Mouse (Mus musculus): Measurements from ENCODE around the gene Bex2. TPM values are rescaled to one million over a fixed set of nuclear protein-coding genes. Genes with fewer than 3 reads are reported as not detected.
"Not testable (repeated sequence)": the region's sequence is repeated elsewhere in the genome, so short reads cannot be mapped to it uniquely, and the experiment has no call there.

The Bex2 gene
- polyA plus RNA-seq, 1 experiment from 2014 or later, result 546 TPM

DNA sequence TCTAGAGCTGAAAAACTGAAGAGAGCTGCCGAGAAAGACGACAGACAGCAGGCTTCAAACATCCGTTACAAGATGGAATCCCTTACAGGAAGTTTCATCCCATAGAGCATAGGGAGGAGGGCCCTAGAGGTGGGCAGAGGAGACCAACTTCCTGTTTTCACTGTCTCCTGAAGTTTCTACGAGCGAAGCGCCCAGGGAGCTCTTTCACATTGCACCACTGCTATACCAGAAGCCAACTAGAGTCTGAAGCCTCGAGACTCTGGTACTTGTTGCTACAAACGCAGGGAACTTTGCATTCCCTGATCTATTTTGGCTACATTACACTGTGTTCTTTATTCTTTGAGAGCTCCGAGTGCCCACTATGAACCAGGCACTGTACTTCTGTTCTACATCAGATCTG, 17.1 kb upstream of the Bex2 start, which contains the start of gene Nxf3:
Nxf3 (minus strand) TSS at position 101 of the 400 bp plus-strand sequence.
- 87% methylated on average over 9 of the region's 9 CpGs for WGBS
- no peak for ATAC-seq (ENCODE audit: low FRiP score, low TSS enrichment)
- no peaks in the 10 kb centered on the region for H3K9me3 ChIP-seq (ENCODE audit: control insufficient read depth, low read length)
- DNase-seq, result no peak
- no peak within 1 kb of the TSS for H3K27ac ChIP-seq (replicated peaks; ENCODE audit: low read depth, low read length)
- H3K4me3 ChIP-seq (replicated peaks; ENCODE audit: low read depth, low read length), result no peak within 1 kb of the TSS
- H3K36me3 ChIP-seq (ENCODE audit: control insufficient read depth, insufficient read depth, low read length), result no peaks in the 10 kb centered on the region
- H3K4me2 ChIP-seq (ENCODE audit: low read length), result no peak within 1 kb of the TSS
- H3K27me3 ChIP-seq (ENCODE audit: control insufficient read depth, insufficient read depth, low read length), result no peaks in the 10 kb centered on the region
- H3K4me1 ChIP-seq (ENCODE audit: control insufficient read depth, insufficient read depth, low read length), result no peaks in the 10 kb centered on the region
- no peak within 1 kb of the TSS for H3K9ac ChIP-seq (replicated peaks; ENCODE audit: low read length)

DNA sequence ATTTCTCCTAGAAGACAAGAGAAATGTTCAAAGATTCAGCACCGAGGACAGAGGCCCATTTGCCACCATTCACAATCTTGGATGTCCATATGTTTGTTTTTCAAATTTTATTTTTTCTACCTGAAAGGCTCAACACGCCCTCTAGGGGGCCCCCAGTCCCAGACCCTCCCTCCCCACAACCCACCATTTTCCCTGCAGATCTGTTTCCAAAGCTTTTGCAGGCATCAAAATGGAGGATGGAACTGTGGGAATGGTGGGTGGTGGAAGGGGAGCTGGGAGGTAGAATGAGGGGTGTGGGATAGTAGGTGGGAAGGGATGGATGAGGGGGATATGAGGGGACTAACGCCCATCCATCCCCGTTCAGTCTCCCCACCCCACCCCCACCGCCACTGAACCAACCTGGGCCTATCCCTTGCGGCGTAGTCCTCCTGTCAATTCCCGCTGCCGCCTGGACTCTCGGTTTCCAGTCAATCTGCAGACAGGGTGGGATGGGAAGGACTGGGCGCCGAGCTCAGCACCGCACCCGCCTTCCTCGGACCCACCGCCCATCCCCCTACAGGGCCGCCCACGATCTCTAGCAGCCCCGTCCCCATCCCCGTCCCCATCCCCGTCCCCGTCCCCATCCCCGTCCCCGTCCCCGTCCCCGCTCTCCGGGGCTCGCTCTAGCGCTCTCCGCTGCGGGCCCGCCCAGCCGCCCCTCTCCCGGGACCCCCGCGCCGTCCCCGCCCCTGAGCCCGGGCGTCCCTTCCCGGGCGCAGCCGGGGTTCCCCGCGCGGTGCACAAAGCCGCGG, 640 bp downstream of the Bex2 start:
- not testable (repeated sequence) for H3K9me3 ChIP-seq (ENCODE audit: control insufficient read depth, low read length); H3K27me3 ChIP-seq (ENCODE audit: control insufficient read depth, insufficient read depth, low read length); H3K36me3 ChIP-seq (ENCODE audit: control insufficient read depth, insufficient read depth, low read length); H3K4me1 ChIP-seq (ENCODE audit: control insufficient read depth, insufficient read depth, low read length)
- Histone ChIP-seq H3K4me2 (ENCODE audit: low read length) (peak overlapping the region; percentile 56), H3K4me3 (replicated peaks; ENCODE audit: low read depth, low read length) (peak overlapping the region; percentile 41), H3K27ac (replicated peaks; ENCODE audit: low read depth, low read length) (peak overlapping the region; percentile 80), H3K9ac (replicated peaks; ENCODE audit: low read length) (peak overlapping the region; percentile 64; the same call in 1 of the 2 replicates)
- 28% methylated on average over 13 of the region's 48 CpGs for WGBS
- peak; percentile 79 for DNase-seq
- ATAC-seq (ENCODE audit: low FRiP score, low TSS enrichment), result peak; percentile 72

DNA sequence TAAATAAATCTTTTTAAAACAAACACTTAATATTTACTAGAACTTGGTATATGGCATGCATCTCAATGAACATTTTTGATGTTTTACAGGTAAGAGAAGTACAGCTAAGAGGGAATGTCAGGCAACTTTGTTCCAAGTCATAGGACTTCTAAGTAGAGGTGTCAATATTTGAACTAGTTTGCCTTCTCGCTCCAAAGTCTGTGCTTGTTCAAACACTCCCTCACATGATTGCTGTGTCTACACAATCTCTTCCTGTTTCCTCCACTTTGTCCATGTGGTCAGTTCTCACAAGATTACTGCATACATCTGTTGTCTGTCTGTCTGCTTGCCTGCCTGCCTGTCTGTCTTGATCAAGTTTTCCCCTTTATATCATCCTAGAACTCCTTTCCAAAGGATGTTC, 7.3 kb downstream of the Bex2 start:
- Histone ChIP-seq H3K4me3 (replicated peaks; ENCODE audit: low read depth, low read length) (no peak overlapping the region), H3K4me2 (ENCODE audit: low read length) (no peak overlapping the region), H3K9ac (replicated peaks; ENCODE audit: low read length) (no peak overlapping the region), H3K27me3 (ENCODE audit: control insufficient read depth, insufficient read depth, low read length) (no peaks in the 10 kb centered on the region), H3K27ac (replicated peaks; ENCODE audit: low read depth, low read length) (no peak overlapping the region), H3K9me3 (ENCODE audit: control insufficient read depth, low read length) (no peaks in the 10 kb centered on the region), H3K4me1 (ENCODE audit: control insufficient read depth, insufficient read depth, low read length) (no peaks in the 10 kb centered on the region), H3K36me3 (ENCODE audit: control insufficient read depth, insufficient read depth, low read length) (0 out of 2 replicates have a peak, but pooled peaks cover 2% of the 10 kb centered on the region)
- ATAC-seq (ENCODE audit: low FRiP score, low TSS enrichment) (no peak), DNase-seq (no peak)
- 95% methylated on average over 1 of the region's 1 CpGs for WGBS

DNA sequence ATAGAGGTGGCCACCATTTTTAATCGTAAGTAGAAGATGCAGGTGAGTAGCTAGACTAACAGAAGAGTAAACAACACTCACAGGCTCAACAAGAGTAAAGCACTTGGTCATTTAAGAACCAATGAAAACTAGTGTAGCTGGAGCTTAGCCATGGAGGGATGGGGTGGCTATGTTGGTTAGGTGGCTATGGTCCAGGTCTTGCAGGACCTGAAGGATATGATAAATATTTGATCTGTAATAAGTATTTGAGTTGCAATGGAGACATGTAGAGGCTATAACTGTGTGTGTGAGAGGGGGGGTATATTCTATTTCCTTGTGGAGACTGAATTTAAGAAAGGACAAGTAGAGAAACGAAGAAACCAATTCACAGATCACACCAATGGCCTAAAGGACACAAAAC, 16.8 kb downstream of the Bex2 start:
- DNase-seq (no peak), ATAC-seq (ENCODE audit: low FRiP score, low TSS enrichment) (no peak)
- no peak overlapping the region for H3K4me2 ChIP-seq (ENCODE audit: low read length)
- no peak overlapping the region for H3K4me3 ChIP-seq (replicated peaks; ENCODE audit: low read depth, low read length)
- no peak overlapping the region for H3K9ac ChIP-seq (replicated peaks; ENCODE audit: low read length)
- no peaks in the 10 kb centered on the region for H3K36me3 ChIP-seq (ENCODE audit: control insufficient read depth, insufficient read depth, low read length)
- H3K4me1 ChIP-seq (ENCODE audit: control insufficient read depth, insufficient read depth, low read length), result no peaks in the 10 kb centered on the region
- H3K9me3 ChIP-seq (ENCODE audit: control insufficient read depth, low read length), result no peaks in the 10 kb centered on the region
- no peak overlapping the region for H3K27ac ChIP-seq (replicated peaks; ENCODE audit: low read depth, low read length)
- no peaks in the 10 kb centered on the region for H3K27me3 ChIP-seq (ENCODE audit: control insufficient read depth, insufficient read depth, low read length)
- 81% methylated on average over 2 of the region's 2 CpGs for WGBS

DNA sequence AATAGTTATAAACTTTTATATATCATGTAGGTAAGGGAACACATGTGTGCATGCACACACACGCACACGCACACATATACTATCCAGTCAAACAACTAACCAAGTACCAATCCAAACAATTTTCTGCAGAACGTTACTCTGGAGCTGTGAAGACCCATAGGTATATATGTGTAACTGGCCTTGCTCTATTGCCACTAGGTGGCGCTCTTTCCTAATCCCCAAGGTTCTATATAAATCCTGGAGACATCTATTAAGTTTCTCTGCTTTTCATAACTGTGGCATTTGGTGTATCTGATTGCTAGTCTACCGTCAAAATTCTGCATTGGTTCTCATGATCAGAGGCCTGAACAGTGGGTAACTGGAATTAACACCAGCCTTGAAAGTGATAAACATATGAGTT, 20.5 kb downstream of the Bex2 start:
- ATAC-seq (ENCODE audit: low FRiP score, low TSS enrichment) (0 out of 2 replicates have a peak, but pooled peaks have one; percentile 24), DNase-seq (peak; percentile 91)
- no peak overlapping the region for H3K4me2 ChIP-seq (ENCODE audit: low read length)
- H3K9me3 ChIP-seq (ENCODE audit: control insufficient read depth, low read length), result no peaks in the 10 kb centered on the region
- no peak overlapping the region for H3K4me3 ChIP-seq (replicated peaks; ENCODE audit: low read depth, low read length)
- no peaks in the 10 kb centered on the region for H3K27me3 ChIP-seq (ENCODE audit: control insufficient read depth, insufficient read depth, low read length)
- no peaks in the 10 kb centered on the region for H3K36me3 ChIP-seq (ENCODE audit: control insufficient read depth, insufficient read depth, low read length)
- no peak overlapping the region for H3K27ac ChIP-seq (replicated peaks; ENCODE audit: low read depth, low read length)
- WGBS, result 19% methylated on average over 5 of the region's 5 CpGs
- no peaks in the 10 kb centered on the region for H3K4me1 ChIP-seq (ENCODE audit: control insufficient read depth, insufficient read depth, low read length)
- H3K9ac ChIP-seq (replicated peaks; ENCODE audit: low read length), result no peak overlapping the region

DNA sequence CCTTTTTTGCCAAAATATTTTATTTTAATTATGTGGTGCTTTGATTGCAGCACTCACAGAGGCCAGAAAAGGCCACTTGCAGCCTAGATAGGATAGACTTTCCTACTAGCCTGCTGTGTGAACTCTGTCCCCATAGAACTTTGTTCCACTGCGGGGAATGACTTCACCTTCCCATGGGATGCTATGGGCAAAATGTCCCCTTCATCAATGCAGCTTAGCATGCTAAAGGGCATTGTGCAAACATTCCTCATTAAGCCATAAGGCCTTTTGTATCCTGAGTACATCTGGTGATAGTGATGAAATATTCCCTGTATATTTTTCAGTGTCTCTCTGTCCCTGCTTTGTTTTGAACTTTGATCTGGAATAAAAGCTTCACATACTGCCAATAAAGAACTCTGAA, 24.3 kb downstream of the Bex2 start:
- 92% methylated on average over 1 of the region's 1 CpGs for WGBS
- Histone ChIP-seq H3K4me3 (replicated peaks; ENCODE audit: low read depth, low read length) (no peak overlapping the region), H3K27me3 (ENCODE audit: control insufficient read depth, insufficient read depth, low read length) (no peaks in the 10 kb centered on the region), H3K4me1 (ENCODE audit: control insufficient read depth, insufficient read depth, low read length) (no peaks in the 10 kb centered on the region), H3K9me3 (ENCODE audit: control insufficient read depth, low read length) (no peaks in the 10 kb centered on the region), H3K4me2 (ENCODE audit: low read length) (no peak overlapping the region), H3K9ac (replicated peaks; ENCODE audit: low read length) (no peak overlapping the region), H3K36me3 (ENCODE audit: control insufficient read depth, insufficient read depth, low read length) (no peaks in the 10 kb centered on the region), H3K27ac (replicated peaks; ENCODE audit: low read depth, low read length) (no peak overlapping the region)
- ATAC-seq (ENCODE audit: low FRiP score, low TSS enrichment), result no peak
- DNase-seq, result no peak

DNA sequence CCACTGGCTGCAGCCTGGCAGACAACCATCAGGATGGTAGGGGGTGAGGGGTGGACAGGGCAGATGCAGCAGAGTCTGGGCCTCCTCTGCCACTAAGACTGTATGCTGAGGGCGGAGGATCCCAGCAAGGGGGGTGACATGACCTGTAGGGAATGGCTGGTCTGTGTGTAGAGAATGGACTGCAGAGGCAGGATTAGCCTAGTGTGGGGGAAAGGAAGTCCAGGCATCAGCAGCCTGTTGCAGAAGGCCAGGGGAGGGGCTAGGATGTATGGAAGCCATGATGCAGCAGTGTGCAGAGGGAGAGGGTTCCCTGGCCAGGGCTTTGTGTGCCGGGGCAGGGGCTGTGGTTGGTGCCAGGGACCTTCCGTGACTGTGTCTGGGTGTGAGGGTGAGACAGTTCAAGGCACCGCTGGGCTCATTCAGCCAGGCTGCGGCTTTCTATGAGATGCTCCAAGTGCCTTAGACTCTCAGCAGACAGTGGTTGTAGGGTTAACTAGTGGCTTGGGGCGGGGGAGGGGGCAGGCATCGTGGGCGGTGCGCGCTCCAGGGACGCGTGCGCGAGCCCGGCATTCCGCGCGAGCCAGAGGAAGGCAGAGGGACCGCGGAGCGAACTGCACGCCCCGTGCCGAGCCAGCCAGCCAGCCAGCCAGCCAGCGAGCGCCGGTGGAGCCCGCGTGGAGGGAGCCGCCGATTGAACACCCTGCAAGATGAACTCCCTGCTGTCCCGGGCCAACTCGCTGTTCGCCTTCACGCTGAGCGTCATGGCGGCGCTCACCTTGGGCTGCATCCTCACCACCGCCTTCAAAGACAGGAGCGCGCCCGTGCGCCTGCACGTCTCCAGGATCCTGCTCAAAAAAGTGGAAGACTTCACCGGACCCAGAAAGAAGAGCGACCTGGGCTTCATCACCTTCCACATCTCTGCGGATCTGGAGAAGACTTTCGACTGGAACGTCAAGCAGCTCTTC, 35.0 kb downstream of the Bex2 start, which contains the start of gene Arxes1:
Arxes1 (plus strand) TSS at position 569 of the 965 bp plus-strand sequence.
- ATAC-seq (ENCODE audit: low FRiP score, low TSS enrichment), result peak; percentile 93
- Histone ChIP-seq H3K4me3 (replicated peaks; ENCODE audit: low read depth, low read length) (peak within 1 kb of the TSS; percentile 31), H3K4me2 (ENCODE audit: low read length) (peak within 1 kb of the TSS; percentile 53)
- not testable (repeated sequence) for H3K36me3 ChIP-seq (ENCODE audit: control insufficient read depth, insufficient read depth, low read length); DNase-seq; H3K9ac ChIP-seq (replicated peaks; ENCODE audit: low read length); H3K4me1 ChIP-seq (ENCODE audit: control insufficient read depth, insufficient read depth, low read length); H3K9me3 ChIP-seq (ENCODE audit: control insufficient read depth, low read length); H3K27ac ChIP-seq (replicated peaks; ENCODE audit: low read depth, low read length); H3K27me3 ChIP-seq (ENCODE audit: control insufficient read depth, insufficient read depth, low read length)
- 47% methylated on average over 10 of the region's 49 CpGs for WGBS

DNA sequence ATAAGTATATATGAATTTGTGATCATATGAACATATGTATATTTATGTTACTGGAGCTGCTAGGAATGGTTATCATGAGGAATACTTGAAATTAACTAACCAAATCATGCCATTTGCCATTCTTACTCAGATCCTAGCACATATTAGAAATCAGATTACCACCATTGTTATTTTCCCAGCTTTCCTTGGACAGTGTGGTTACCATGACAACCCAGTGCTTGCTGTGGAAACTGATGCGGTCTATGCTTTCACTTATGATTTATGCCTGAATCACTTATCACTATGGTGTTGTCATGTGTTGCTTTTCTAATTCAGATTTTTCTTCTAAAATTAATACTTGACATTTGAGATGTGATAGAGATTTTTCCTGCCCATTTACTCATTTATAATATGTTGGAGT, 37.7 kb downstream of the Bex2 start:
- no peak overlapping the region for H3K4me2 ChIP-seq (ENCODE audit: low read length)
- 42% methylated on average over 1 of the region's 1 CpGs for WGBS
- H3K4me3 ChIP-seq (replicated peaks; ENCODE audit: low read depth, low read length), result no peak overlapping the region
- no peak overlapping the region for H3K27ac ChIP-seq (replicated peaks; ENCODE audit: low read depth, low read length)
- no peaks in the 10 kb centered on the region for H3K4me1 ChIP-seq (ENCODE audit: control insufficient read depth, insufficient read depth, low read length)
- no peaks in the 10 kb centered on the region for H3K27me3 ChIP-seq (ENCODE audit: control insufficient read depth, insufficient read depth, low read length)
- no peak overlapping the region for H3K9ac ChIP-seq (replicated peaks; ENCODE audit: low read length)
- ATAC-seq (ENCODE audit: low FRiP score, low TSS enrichment) (no peak), DNase-seq (peak; percentile 55)
- H3K9me3 ChIP-seq (ENCODE audit: control insufficient read depth, low read length), result no peaks in the 10 kb centered on the region
- no peaks in the 10 kb centered on the region for H3K36me3 ChIP-seq (ENCODE audit: control insufficient read depth, insufficient read depth, low read length)

Data from midbrain, embryonic 14.5 days (tissue).